Mouse (Mus musculus) liver, embryonic 14.5 days (tissue): Measurements from ENCODE around the gene Pnpla3.

ENCODE experiments used
- CTCF ChIP-seq: IDR thresholded peaks from 2 replicates; pipeline ENCODE4 v1.5.1; 2016; ENCODE audit warnings: antibody characterized with exemption, low read depth, control low read depth
- EP300 ChIP-seq: IDR thresholded peaks from 2 replicates; pipeline ENCODE4 v1.6.1; 2016; ENCODE audit warnings: antibody characterized with exemption, low read depth

DNA sequence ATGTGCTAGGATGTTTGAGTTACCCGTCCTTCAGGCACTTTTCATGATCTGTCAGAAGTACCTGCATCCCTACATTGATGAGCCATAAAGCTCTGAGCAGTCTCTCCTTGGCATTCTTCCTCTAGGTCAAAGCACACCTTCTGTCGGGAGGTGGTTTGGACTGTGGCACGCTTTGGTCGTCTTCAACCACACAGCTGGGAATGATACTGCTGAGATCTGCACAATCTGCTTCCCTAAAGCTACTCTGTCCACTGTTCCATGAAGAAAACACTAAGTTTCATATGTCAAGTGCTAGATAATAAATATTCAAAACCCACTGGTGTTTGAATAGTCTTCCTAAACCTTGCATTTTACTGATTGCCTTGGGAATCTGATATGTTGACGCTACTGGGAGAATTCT, 53.9 kb downstream of the Pnpla3 start:
- TF ChIP-seq CTCF (no peak), EP300 (no peak)
